8 mouse cellular contexts compared by ENCODE assay signal in the genomic region with DNA sequence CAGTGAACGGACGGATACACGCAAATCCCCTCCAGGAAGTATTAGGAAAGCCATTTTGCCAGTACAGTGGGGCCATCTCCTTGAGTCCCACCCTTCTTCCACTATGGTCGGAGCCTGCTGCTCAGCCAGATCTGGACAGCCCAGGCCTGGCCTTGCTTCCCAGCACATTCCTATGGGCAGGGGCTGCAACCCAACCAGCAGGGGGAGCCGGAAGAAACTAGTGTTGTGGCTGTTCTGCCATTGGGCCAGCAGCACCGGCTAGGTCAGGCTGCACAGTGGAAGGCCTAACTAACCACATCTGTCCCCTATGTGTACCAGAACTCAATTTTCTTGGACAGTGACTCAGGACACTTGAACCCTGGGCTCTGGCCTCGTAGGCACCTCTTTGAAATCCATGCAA. TPM values are rescaled to one million over a fixed set of nuclear protein-coding genes. Genes with fewer than 3 reads are reported as not detected.
A peak's percentile ranks its signal among the peaks of the same experiment; 100 is the strongest.
DNase-seq lines count a peak whose midpoint lies in the region; ATAC-seq and TF ChIP-seq lines count a peak whose summit lies in the region.

No protein-coding gene starts in this region.

- intact Hi-C loops in gastrocnemius, postnatal 14 days (cut with DNase I; ENCODE audit: low total_unique reads): no loop called here
- intact Hi-C loops in left cerebral cortex, postnatal 36 days (cut with DNase I): no loop called here

- peak; percentile 59 to 70 for DNase-seq in cerebellum, postnatal 10 days
- DNase-seq in cerebellum, postnatal 4 days (ENCODE audit: low spot score in 2 of 2): no peak
- DNase-seq in spleen, adult 2 months (ENCODE audit: low read depth in 1 of 2, low spot score in 2 of 2): no peak
- DNase-seq in spleen, adult 12 weeks (ENCODE audit: low spot score): no peak
- peak; percentile 70 for DNase-seq in gastrocnemius, postnatal 14 days
- DNase-seq in lung, postnatal 0 days (ENCODE audit: low spot score): peak; percentile 46
- no peak for DNase-seq in frontal cortex, postnatal 14 days (ENCODE audit: low spot score in 2 of 2)
- DNase-seq in left cerebral cortex, postnatal 36 days (ENCODE audit: low spot score in 2 of 2): no peak

- 0 out of 2 replicates have a peak, but pooled peaks have one; percentile 13 for TF ChIP-seq CTCF in spleen, adult 2 months (IDR thresholded peaks at IDR 0.05; ENCODE audit: extremely low read depth, insufficient read depth, insufficient read length, insufficient replicate concordance)
- TF ChIP-seq CTCF in lung, postnatal 0 days (IDR thresholded peaks at IDR 0.05): peak; percentile 75

- no peak overlapping the region for H3K9ac ChIP-seq in lung, postnatal 0 days (replicated peaks; ENCODE audit: low read depth)

- no peaks in the 10 kb centered on the region for H3K36me3 ChIP-seq in spleen, adult 2 months (ENCODE audit: control insufficient read depth, insufficient read depth, low read length)
- no peaks in the 10 kb centered on the region for H3K36me3 ChIP-seq in lung, postnatal 0 days (ENCODE audit: insufficient read depth, low read length)

- H3K4me2 ChIP-seq in lung, postnatal 0 days (replicated peaks; ENCODE audit: low read depth, low read length): no peak overlapping the region

- 81% methylated on average over 7 of the region's 7 CpGs for WGBS in spleen, adult 2 months
- WGBS in lung, postnatal 0 days: 66% methylated on average over 7 of the region's 7 CpGs

- TF ChIP-seq POLR2A in spleen, adult 2 months (IDR thresholded peaks at IDR 0.05; ENCODE audit: low read depth, low read length): no peak

- no peaks in the 10 kb centered on the region for H3K27me3 ChIP-seq in spleen, adult 2 months (ENCODE audit: control insufficient read depth, insufficient read depth, low read length)
- H3K27me3 ChIP-seq in lung, postnatal 0 days (replicated peaks; ENCODE audit: insufficient read depth, low read length): no peaks in the 10 kb centered on the region

- H3K27ac ChIP-seq in spleen, adult 2 months (ENCODE audit: insufficient read depth, low read length): no peak overlapping the region
- no peak overlapping the region for H3K27ac ChIP-seq in lung, postnatal 0 days (ENCODE audit: low read length)

- H3K9me3 ChIP-seq in lung, postnatal 0 days (ENCODE audit: low read length): no peaks in the 10 kb centered on the region

- no peaks in the 10 kb centered on the region for H3K4me1 ChIP-seq in spleen, adult 2 months (ENCODE audit: control insufficient read depth, insufficient read depth, insufficient read length)
- H3K4me1 ChIP-seq in lung, postnatal 0 days (ENCODE audit: insufficient read depth, low read depth, low read length): no peaks in the 10 kb centered on the region

- no peak overlapping the region for H3K4me3 ChIP-seq in spleen, adult 2 months (ENCODE audit: extremely low read depth, insufficient read depth, insufficient read length)
- H3K4me3 ChIP-seq in lung, postnatal 0 days (ENCODE audit: low read depth, low read length): no peak overlapping the region

- ATAC-seq in lung, postnatal 0 days: 0 out of 2 replicates have a peak, but pooled peaks have one; percentile 35

- no peak for TF ChIP-seq EP300 in lung, postnatal 0 days (IDR thresholded peaks at IDR 0.05)

RNA-seq across cellular contexts. Expression of a gene that starts 30.6 kb away (rescaled TPM):
- polyA plus RNA-seq in spleen, adult 2 months (2012; rRNA removed): 36.2 and 39.6 TPM in 2 replicates
- total RNA-seq in gastrocnemius, postnatal 14 days (2021): 100 to 1,000 TPM; 121 to 163 TPM
- polyA plus RNA-seq in lung, postnatal 0 days (2015; fragmentation: Nextera tagmentation; extraction: Ambion mirVana): 28.6 and 33.8 TPM in 2 replicates
- total RNA-seq in left cerebral cortex, postnatal 36 days (2021): 1 to 10 TPM; 1.5 to 2.2 TPM

RNA-seq across cellular contexts. Expression of a gene that starts 53.8 kb away (rescaled TPM):
- 1.9 and 2.3 TPM in 2 replicates for polyA plus RNA-seq in spleen, adult 2 months (2012; rRNA removed)
- 1 to 10 TPM; 2.0 to 2.3 TPM for total RNA-seq in gastrocnemius, postnatal 14 days (2021)
- polyA plus RNA-seq in lung, postnatal 0 days (2015; fragmentation: Nextera tagmentation; extraction: Ambion mirVana): 5.9 and 8.5 TPM in 2 replicates
- 100 to 1,000 TPM; 104 to 129 TPM for total RNA-seq in left cerebral cortex, postnatal 36 days (2021)

Comparison
In these comparisons a context has a peak if more than half of its experiments do, and no peak if none do; other contexts are left out.
1. DNase-seq: peak in cerebellum, postnatal 10 days (2 of 2), gastrocnemius, postnatal 14 days (single experiment) and lung, postnatal 0 days (single experiment); none in cerebellum, postnatal 4 days (0 of 2), spleen, adult 2 months (0 of 2), spleen, adult 12 weeks (single experiment), frontal cortex, postnatal 14 days (0 of 2) and left cerebral cortex, postnatal 36 days (0 of 2).
2. RNA of a gene that starts 30.6 kb away (total RNA-seq): 121 to 163 TPM in gastrocnemius, postnatal 14 days; 1.5 to 2.2 TPM in left cerebral cortex, postnatal 36 days; every median in the first group is over 10 times any median in the second.
3. RNA of a gene that starts 53.8 kb away (total RNA-seq): 104 to 129 TPM in left cerebral cortex, postnatal 36 days; 2.0 to 2.3 TPM in gastrocnemius, postnatal 14 days; every median in the first group is over 10 times any median in the second.